Mouse (Mus musculus): ENCODE results near the gene Cdkn3.
"Not testable (repeated sequence)": the region's sequence is repeated elsewhere in the genome, so short reads cannot be mapped to it uniquely, and the experiment has no call there.

DNA sequence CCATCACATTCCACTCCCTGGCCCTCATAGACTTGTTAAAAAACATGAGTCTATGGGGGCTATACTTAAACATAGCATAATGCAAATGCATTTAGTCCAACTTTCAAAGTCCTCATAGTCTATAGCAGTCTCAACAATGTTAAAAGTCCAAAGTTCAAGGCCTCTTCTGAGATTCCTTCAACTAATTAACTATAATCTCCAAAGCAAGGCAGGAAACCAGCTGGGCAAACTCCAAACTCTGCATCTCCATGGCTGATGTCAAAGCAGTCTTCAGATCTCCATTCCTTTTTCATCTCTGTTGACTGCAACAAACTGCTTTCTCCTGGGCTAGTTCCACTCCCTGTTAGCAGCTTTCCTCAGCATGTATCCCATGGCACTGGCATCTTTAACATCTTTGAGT lies 23.0 kb upstream of the Cdkn3 start:
- not testable (repeated sequence) for TF ChIP-seq CTCF (IDR thresholded peaks at IDR 0.05); POLR2A (IDR thresholded peaks at IDR 0.05; ENCODE audit: insufficient read depth, low read depth, low read length)
